Mouse (Mus musculus): ENCODE results near the gene Dnaja4. TPM values are rescaled to one million over a fixed set of nuclear protein-coding genes. Genes with fewer than 3 reads are reported as not detected.

Dnaja4 gene
- total and polyA plus RNA-seq, 3 experiments: 39.1 to 85.5 (median 81.9) TPM

- Histone ChIP-seq H3K79me2 (replicated peaks; ENCODE audit: control insufficient read depth, insufficient read depth, low read length) (no peaks in the 10 kb centered on the region), H3K4me3 (no peak overlapping the region), H3K4me1 (ENCODE audit: control insufficient read depth, insufficient read depth, low read length) (no peaks in the 10 kb centered on the region), H3K27ac (no peak overlapping the region), H3K9ac (ENCODE audit: low read depth, low read length) (no peak overlapping the region), H3K27me3 (ENCODE audit: control insufficient read depth, insufficient read depth, low read length) (no peaks in the 10 kb centered on the region), H3K36me3 (ENCODE audit: control insufficient read depth, insufficient read depth, low read length) (no peaks in the 10 kb centered on the region)
- intact Hi-C loops (cut with DNase I): no loop called here
- WGBS: 70% methylated on average over 7 of the region's 7 CpGs
- no peak for TF ChIP-seq POLR2A (IDR thresholded peaks at IDR 0.05; ENCODE audit: insufficient read depth, low read depth, low read length)
- no peak for DNase-seq
Observed at GRCm38 (mm10) chr9:54750215-54750981, 51.7 kb downstream of the Dnaja4 start.

GRCm38 (mm10) chr9:54751684-54752083, 53.0 kb downstream of the Dnaja4 start:
- no peaks in the 10 kb centered on the region for H3K27me3 ChIP-seq (ENCODE audit: control insufficient read depth, insufficient read depth, low read length)
- no peak for DNase-seq
- H3K9ac ChIP-seq (ENCODE audit: low read depth, low read length): no peak overlapping the region
- 89% methylated on average over 2 of the region's 2 CpGs for WGBS
- H3K79me2 ChIP-seq (replicated peaks; ENCODE audit: control insufficient read depth, insufficient read depth, low read length): no peaks in the 10 kb centered on the region
- TF ChIP-seq EP300 (IDR thresholded peaks at IDR 0.05; ENCODE audit: insufficient read depth, low read depth, low read length) (no peak), CTCF (IDR thresholded peaks at IDR 0.05) (no peak)
- H3K27ac ChIP-seq: no peak overlapping the region
- H3K4me1 ChIP-seq (ENCODE audit: control insufficient read depth, insufficient read depth, low read length): no peaks in the 10 kb centered on the region
- no peak overlapping the region for H3K4me3 ChIP-seq
- intact Hi-C loops (cut with DNase I): no loop called here
- no peaks in the 10 kb centered on the region for H3K36me3 ChIP-seq (ENCODE audit: control insufficient read depth, insufficient read depth, low read length)

GRCm38 (mm10) chr9:54752201-54752943, 53.7 kb downstream of the Dnaja4 start:
- intact Hi-C loops (cut with DNase I): no loop called here

DNA sequence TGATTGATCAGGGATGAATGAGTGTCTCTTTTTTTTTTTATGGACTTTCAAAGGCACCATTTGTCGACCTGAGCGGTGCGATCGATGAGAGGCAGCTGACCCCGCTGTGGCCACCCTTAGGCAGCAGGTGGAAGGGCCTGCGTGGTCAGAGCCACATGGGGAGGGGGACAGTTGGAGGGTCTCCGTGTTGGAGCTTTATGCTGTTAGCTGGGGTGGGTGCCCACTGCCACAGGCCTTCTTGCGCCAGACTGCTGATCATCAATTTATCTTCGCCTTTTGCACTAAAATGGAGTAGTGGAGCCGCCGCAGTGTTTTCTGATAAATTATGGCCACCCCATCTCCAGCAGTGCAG, 54.2 kb downstream of the Dnaja4 start:
- TF ChIP-seq EP300 (IDR thresholded peaks at IDR 0.05; ENCODE audit: insufficient read depth, low read depth, low read length) (no peak), CTCF (IDR thresholded peaks at IDR 0.05) (no peak), POLR2A (IDR thresholded peaks at IDR 0.05; ENCODE audit: insufficient read depth, low read depth, low read length) (no peak)
- no peaks in the 10 kb centered on the region for H3K27me3 ChIP-seq (ENCODE audit: control insufficient read depth, insufficient read depth, low read length)
- H3K4me3 ChIP-seq: no peak overlapping the region
- no peak overlapping the region for H3K9ac ChIP-seq (ENCODE audit: low read depth, low read length)
- intact Hi-C loops (cut with DNase I): no loop called here
- 82% methylated on average over 11 of the region's 11 CpGs for WGBS
- no peak overlapping the region for H3K27ac ChIP-seq
- DNase-seq: no peak
- H3K4me1 ChIP-seq (ENCODE audit: control insufficient read depth, insufficient read depth, low read length): no peaks in the 10 kb centered on the region
- H3K36me3 ChIP-seq (ENCODE audit: control insufficient read depth, insufficient read depth, low read length): no peaks in the 10 kb centered on the region
- H3K79me2 ChIP-seq (replicated peaks; ENCODE audit: control insufficient read depth, insufficient read depth, low read length): no peaks in the 10 kb centered on the region

More at GRCm38 (mm10) chr9:54752201-54752943, 53.7 kb downstream of the Dnaja4 start:
- WGBS: 53% methylated on average over 21 of the region's 21 CpGs
- Histone ChIP-seq H3K9ac (ENCODE audit: low read depth, low read length) (no peak overlapping the region), H3K27ac (no peak overlapping the region), H3K79me2 (replicated peaks; ENCODE audit: control insufficient read depth, insufficient read depth, low read length) (no peaks in the 10 kb centered on the region), H3K27me3 (ENCODE audit: control insufficient read depth, insufficient read depth, low read length) (no peaks in the 10 kb centered on the region), H3K4me3 (no peak overlapping the region), H3K36me3 (ENCODE audit: control insufficient read depth, insufficient read depth, low read length) (no peaks in the 10 kb centered on the region), H3K4me1 (ENCODE audit: control insufficient read depth, insufficient read depth, low read length) (no peaks in the 10 kb centered on the region)
- DNase-seq: no peak
- TF ChIP-seq POLR2A (IDR thresholded peaks at IDR 0.05; ENCODE audit: insufficient read depth, low read depth, low read length) (no peak), CTCF (IDR thresholded peaks at IDR 0.05) (no peak), EP300 (IDR thresholded peaks at IDR 0.05; ENCODE audit: insufficient read depth, low read depth, low read length) (no peak)

- TF ChIP-seq POLR2A (IDR thresholded peaks at IDR 0.05; ENCODE audit: insufficient read depth, low read depth, low read length) (no peak), EP300 (IDR thresholded peaks at IDR 0.05; ENCODE audit: insufficient read depth, low read depth, low read length) (no peak), CTCF (IDR thresholded peaks at IDR 0.05) (no peak)
- H3K27ac ChIP-seq: no peak overlapping the region
- no peaks in the 10 kb centered on the region for H3K36me3 ChIP-seq (ENCODE audit: control insufficient read depth, insufficient read depth, low read length)
- no peaks in the 10 kb centered on the region for H3K79me2 ChIP-seq (replicated peaks; ENCODE audit: control insufficient read depth, insufficient read depth, low read length)
- H3K9ac ChIP-seq (ENCODE audit: low read depth, low read length): no peak overlapping the region
- H3K4me3 ChIP-seq: no peak overlapping the region
- WGBS: 46% methylated on average over 6 of the region's 6 CpGs
- intact Hi-C loops (cut with DNase I): no loop called here
- H3K27me3 ChIP-seq (ENCODE audit: control insufficient read depth, insufficient read depth, low read length): no peaks in the 10 kb centered on the region
- DNase-seq: no peak
- H3K4me1 ChIP-seq (ENCODE audit: control insufficient read depth, insufficient read depth, low read length): no peaks in the 10 kb centered on the region
Observed at GRCm38 (mm10) chr9:54759592-54759991, 60.9 kb downstream of the Dnaja4 start.

DNA sequence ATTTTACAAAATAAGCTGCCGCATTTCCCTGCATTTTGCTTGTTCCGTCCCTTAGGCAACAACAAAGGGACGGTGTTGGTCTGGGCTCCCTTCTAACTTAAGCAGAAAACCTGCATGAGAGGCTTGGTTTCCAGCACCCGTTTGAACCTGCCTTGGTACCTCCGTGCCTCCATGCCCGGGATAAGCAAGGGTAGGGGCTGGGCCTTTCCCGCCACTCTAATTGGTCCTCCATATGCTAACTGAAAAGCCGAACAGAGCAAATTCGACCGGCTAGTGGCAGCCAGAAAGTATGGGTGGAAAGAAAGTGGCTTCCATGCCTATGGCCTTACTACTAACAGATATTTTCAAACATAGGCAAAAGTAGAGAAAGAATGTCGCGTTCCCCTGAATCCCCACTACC, 65.4 kb downstream of the Dnaja4 start:
- WGBS: 29% methylated on average over 12 of the region's 12 CpGs

More for the DNA sequence above, 65.4 kb downstream of the Dnaja4 start:
- no peak for DNase-seq
- Histone ChIP-seq H3K36me3 (ENCODE audit: control insufficient read depth, insufficient read depth, low read length) (no peaks in the 10 kb centered on the region), H3K4me3 (no peak overlapping the region), H3K27me3 (ENCODE audit: control insufficient read depth, insufficient read depth, low read length) (peaks cover 6% of the 10 kb centered on the region), H3K79me2 (replicated peaks; ENCODE audit: control insufficient read depth, insufficient read depth, low read length) (no peaks in the 10 kb centered on the region), H3K4me1 (ENCODE audit: control insufficient read depth, insufficient read depth, low read length) (no peaks in the 10 kb centered on the region), H3K27ac (no peak overlapping the region), H3K9ac (ENCODE audit: low read depth, low read length) (no peak overlapping the region)
- intact Hi-C loops (cut with DNase I): no loop called here
- no peak for TF ChIP-seq EP300 (IDR thresholded peaks at IDR 0.05; ENCODE audit: insufficient read depth, low read depth, low read length)
- TF ChIP-seq POLR2A (IDR thresholded peaks at IDR 0.05; ENCODE audit: insufficient read depth, low read depth, low read length): no peak
- no peak for TF ChIP-seq CTCF (IDR thresholded peaks at IDR 0.05)
